Mouse (Mus musculus) R1 (cell line): Measurements from ENCODE around the gene Itpr1.
A peak's percentile ranks its signal among the peaks of the same experiment; 100 is the strongest.

Experiments
- DNase-seq: peaks from one replicate; pipeline ENCODE4 v3.0.0-alpha.2; 2018; ENCODE audit warnings: low read depth, low spot score

Gene Itpr1

DNA sequence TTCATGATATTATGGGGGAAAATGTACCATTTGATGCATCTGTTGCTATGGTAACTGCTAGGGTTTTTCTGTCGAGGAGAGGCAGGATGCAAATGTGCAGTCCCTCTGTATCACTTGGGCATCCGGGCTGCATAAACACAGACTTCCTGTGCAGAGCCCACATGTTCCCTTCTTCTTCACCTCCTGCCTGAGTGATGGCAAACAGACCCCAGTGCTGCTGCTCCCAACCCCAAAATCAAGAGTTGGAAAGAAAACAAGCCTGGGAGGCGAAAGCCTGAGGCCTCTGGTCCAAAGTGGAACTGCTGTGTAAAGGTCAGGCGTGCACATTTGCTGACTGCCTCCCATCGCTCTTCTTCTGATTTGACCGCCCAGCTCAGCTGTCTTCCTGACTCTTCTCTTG, 222.6 kb downstream of the Itpr1 start:
- DNase-seq: no peak

DNA sequence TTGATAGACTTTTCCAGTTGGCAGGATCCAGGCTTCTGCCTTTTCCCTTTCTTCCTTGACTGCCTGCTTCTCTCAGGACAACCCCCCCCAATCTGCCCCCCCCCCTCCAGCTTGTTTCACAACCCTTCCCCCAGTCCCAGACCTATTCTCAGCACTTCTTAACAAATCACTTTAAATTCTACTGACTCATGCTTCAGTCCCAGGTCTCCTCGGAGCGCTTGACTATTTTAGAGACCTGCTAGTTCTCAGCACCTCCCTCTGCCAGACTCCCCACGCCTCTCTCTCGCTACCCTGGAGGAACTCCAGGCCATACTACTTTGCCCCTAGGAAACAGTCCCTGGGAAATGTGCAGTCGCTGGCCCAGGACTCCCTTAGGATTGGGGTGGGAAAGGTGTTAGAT, 223.7 kb downstream of the Itpr1 start:
- no peak for DNase-seq

DNA sequence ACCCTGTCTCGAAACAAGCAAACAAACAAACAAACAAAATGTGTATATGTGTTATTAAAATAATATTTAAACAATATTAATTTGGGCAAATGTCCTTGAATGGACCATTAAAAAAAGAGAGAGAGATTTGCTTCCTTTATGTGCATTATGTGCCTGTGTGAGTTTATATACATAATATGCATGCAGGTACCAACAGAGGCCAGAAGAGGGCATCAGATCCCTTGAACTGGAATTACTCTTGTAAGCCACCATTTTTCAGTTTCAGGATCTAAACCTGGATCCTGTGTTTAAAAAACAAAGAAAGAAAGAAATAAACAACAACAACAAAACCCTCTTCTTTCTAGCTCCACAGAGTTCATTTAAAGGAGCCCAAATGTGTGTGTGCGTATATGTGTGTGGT, 228.4 kb downstream of the Itpr1 start:
- peak; percentile 64 for DNase-seq

DNA sequence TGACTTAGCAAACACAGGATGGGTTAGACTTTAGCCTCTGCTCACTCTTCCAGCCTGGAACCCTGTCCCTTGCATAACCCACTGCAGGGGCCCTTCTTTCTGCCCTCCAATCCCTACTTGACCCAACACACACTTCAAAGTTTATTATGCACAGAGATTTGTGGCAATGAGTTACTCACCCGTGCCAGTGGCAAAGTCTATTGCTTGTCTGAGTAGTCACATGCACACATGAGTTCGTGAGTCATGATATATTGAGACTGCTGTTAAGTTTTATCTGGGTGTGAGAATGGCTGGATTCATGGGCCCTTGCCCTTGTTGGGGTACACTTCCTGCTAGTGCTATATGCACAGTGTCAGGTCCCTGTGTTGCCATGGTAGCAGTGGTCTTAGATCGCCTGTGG, 229.4 kb downstream of the Itpr1 start:
- no peak for DNase-seq

DNA sequence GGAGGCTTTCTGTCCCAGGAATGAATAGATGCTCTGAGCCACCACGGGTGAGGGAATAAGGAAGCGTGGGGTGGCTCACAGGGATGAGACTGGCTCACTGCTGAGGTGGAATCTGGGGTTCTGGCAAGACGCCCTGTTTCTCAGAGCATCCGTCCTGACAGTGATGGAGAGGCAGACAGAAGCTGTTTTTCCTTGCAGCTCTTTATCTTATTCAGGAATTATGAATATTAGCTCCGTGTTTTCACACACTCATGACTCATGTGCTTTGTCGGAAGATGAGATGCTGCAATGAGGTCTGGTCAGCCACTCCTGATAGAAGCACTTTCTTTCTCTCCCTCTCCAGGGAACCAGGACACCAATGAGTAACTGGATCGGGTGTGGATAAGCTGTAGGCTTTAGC, 231.5 kb downstream of the Itpr1 start:
- no peak for DNase-seq

DNA sequence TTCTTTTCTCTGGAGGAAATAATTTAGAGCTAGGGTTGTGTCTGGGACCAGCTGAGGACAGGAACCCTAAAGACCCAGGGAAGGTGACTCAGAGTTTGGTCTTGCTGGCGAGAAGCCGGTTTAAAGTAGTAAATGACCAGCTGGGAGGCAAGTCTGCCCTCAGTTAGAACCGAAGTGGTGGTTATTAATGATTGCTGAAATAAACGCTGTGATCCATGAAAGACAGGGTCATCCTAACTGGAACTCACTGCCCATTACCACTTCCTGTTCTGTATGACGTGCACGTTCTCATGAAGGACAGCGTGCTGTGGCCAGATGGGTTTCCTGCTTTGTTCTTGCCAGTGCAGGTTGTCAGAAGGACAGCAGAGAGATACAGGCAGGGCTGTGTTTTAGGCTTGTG, 232.1 kb downstream of the Itpr1 start:
- no peak for DNase-seq

DNA sequence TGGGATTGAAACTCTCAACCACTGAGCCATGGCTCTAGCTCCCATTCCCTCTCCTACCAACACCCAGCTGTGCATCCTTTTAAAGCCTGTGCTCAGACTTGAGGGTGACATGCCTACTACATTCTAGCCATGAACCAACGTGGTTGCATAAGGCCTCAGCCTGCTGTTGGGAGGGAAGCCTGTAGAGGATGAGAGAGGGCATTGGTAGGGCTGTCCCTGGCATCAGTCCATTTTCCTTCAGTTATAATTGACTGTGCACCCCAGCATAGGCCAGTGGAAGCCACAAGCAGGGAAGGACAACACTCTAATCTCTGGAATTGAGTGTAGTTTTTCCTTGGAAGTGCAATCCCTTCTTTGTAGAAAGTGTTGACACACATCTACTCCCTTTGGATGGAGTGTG, 233.9 kb downstream of the Itpr1 start:
- DNase-seq: no peak

DNA sequence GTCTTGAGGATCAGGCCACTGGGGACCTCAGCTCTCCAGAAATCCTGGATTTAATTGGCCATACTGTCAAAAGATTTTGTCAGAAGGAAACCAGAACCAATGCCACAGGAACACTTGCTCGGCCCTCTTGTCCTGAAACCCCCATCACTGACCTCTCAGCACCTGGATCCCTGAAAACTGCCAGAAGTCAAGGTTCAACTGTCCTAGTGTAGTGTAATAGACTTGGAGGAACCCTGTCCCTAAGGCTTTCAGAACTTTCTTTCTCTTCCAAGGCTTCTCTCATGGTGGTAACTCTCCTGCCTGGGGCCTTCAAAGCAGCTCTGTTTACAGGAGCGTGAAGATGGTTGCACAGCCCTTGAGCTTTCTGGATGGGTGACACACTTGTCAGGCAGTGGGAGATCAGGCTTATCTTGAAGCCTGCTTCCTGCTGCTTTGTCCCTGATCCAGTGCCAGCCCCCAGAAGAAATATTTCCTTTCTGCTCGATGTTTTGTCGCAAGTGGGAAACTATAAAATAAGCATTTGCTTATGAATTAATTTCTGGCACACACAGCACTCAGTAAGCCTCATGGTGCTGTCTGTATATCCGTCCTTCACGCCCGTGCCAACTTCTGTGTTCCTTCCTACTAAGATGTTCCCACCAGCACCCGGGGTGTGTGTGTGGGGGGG, 234.4 kb downstream of the Itpr1 start:
- no peak for DNase-seq

DNA sequence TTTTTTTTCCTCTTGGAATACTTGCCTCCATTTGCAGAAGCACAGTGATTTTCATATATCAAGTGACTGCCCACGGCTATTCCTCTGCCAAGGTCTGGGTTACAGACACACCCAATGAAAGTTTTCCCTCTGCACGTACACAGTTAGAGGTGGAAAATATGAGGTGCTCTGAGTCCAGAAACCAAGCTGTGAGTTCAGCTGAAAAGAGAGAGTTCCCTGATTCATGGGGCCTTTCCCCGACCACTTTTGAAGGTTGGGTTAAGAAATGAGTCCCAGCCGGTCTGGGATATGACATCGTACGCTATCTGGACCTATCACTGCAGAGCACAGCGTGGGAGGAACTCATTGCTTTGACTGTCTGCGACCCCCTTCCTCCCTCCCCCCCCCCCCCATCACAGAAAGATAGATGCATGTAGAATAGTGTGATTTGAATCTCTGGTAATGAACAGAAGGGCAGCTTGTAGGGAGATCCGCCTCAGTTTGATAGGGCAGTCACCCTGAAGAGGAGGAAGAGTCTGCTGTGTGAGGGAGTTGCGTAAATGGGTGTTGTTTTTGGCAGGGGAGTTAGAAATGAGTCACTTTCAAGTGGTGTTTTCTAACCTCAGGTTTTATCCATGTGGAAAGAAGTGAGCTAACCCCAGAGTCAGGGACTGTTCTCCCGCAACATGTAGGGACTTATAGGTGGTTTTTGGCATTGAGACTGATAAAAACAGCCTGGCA, 235.3 kb downstream of the Itpr1 start:
- DNase-seq: no peak

DNA sequence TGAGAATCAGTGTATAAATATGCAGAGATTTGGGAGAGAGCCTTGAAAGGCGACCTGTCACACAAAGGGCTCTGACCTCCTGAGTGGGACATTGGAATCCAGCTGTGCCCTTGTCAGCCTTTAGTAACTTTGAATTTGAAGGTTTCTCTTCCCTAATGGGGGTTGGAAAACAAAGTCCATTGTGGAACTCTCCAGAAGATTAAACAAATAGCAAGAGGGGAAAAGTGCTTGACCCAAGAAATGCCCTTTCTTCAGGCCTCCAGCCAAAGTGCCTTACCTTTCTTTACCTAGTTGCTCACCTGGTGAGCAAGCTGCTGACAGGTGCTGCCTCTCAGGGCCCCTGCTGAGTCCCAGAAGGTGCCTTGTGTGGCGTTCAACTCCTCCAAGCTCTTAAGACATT, 236.0 kb downstream of the Itpr1 start:
- peak; percentile 66 for DNase-seq

DNA sequence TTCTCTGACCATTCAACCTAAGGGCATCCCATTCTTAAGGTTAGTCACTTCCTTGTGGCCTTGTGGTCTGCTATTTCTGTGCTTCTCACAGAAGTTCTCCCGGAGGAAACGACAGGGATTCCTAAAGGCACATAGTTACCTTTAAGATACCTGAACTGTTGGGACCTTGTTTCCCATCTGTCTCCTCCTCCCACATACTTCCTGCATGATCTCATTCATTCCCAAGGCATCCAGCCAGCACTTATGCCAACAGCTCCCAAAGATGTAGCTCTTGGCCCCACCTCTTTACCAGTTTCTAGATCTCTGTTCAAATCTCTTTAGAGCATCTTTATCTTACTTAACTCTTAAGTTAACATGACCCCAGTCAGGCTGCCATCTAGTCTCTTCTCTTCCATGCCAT, 238.6 kb downstream of the Itpr1 start:
- no peak for DNase-seq

DNA sequence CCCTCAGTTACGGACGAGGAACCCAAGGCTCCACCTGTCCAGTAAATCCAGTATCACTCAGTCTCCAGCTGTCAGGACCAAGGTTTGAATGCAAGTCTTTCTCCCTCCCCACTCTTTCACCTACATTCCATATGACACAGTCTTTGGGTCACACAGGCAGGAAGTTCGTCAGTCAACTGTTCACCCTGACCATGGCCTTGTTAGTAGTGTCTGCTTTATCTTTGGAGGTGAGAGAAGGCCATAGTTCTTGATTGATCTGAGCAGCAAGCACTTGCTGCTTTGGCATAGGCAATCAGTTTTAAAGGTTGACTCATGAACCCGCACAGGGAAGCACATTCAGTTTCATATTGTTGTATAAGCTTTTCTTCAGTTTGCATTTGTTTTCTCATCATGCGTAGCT, 240.7 kb downstream of the Itpr1 start:
- no peak for DNase-seq

DNA sequence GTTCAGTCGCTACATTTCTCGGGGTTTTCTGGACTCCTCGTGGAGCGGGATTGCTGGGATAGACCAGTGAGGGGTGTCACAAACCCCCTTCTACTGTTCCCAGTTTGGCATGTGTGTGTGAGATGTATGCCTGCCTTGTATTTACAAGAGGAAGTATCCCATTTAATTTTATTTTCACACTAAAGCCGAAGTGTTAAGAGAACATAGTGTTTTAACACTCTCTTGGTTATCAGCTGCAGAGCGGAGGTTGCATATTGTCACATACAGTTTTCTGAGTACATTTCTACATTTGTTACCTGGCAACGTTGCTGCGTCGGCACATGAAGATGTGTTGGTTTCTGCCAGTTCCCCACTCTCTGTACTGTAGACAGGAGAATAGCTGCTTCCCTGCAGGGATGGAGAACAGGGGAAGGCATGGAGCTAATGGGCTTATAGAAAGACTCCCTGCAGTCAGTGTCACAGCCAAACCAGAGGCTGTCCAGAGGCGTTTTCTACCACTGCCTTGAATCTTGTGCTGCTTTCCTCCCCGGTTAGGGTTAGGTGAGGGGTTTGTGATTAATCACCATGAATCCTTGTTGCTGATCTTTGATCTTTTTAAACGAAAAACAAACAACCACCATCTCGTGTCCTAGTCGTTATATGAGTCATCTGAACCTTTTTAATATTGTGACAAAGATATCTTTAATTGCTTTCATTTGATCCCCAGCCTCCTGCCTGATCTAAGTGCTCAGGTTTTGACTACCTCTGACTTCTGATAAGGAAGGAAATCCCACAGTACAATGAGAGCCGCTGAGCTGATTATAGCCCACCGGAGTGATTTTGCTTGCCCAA, 241.4 kb downstream of the Itpr1 start:
- no peak for DNase-seq

DNA sequence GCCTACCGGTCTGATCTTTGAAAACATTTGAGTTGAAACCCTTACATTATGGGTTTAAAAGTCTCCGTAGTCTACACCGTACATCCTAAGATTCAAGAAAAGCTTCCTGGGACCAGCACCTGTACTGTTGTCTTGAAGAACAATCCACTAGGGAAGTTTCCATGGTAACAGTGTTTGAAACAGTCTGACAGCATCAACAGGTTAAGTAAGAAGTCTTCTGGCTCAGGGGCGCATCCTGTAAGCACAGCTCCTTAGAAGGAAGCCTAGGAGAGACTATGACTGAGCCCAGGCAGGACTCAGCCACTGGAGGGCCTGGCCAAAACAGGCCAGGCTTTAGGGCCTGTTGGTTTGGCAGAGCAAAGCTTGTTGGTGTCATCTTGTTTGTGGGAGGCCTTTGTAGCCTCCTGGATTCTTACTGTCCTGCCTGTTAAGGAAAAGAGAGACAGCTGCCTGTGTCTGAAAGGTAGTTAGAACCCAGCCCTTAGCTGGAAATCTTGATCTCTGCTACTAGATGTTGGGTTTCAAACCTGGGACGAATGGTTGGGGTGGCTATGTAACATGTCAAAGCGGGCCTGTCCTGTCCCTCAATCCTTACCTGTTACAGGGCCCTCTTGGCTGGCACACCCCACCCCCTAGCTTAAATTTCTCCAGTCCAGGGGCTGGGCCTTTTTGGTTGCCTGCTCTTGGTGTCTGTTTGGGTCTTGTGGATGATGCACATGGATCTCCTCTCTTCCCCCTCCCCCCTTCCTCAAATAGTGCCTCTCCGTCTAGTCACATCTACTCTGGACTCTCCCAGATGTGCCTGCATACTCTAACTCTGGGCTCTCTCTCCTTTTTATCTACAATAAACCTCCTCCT, 242.3 kb downstream of the Itpr1 start:
- DNase-seq: peak; percentile 63

DNA sequence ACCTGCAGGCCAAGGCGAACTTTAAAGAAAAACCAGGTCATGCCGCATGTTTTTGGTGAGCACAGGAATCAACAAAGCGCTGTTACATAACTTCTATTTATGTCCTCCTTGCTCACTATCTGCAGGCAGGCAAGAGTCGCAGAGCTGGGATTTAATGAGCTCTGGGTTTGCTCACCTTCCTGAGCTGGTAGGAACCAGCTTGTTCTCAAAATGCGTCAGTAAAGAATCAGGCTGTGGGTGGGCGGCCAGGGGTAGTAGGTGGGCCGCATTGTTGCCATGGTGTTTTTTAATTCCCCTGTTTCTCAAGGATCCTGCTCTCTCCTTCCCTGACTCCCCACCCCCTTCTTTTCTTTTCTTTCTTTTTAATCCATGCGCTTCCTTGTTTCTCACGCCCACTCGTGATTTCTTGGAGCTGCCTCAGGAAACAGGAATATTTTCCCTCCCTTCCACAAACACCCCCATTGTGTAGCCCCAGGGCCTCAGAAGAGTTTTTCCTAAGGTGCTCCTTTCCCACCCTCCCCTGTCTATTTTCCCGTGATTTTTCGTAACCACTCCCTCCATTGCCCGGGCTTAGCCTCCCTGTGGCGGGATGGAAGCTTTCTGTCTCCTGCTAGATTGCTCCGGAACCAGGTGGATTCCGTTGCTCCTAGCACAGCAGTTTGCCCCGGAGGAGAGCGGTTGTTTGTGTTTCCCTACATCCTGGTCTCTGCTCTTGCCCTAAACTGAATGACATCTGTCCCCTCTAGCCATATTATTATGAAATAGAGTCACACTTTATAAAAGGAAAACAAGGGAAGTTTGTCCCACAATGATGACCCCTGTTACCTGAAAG, 243.6 kb downstream of the Itpr1 start:
- DNase-seq: peak; percentile 89

DNA sequence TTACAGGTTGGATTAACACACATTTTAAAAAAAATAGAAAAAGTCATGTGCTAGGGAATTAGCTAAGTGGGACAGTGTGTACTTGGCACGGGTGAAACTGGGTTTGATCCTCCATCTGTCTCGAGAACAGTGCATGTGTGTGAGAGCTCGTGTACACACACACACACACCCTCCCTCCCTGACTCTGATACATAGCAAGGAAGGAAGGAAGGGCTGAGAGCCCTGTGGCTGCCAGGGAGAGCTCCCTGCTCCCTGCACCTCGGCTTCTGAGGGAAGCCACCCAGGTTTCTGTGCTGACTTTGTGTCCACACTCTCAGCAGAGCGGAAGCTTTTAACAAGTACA, 244.1 kb downstream of the Itpr1 start:
- DNase-seq: peak; percentile 46

DNA sequence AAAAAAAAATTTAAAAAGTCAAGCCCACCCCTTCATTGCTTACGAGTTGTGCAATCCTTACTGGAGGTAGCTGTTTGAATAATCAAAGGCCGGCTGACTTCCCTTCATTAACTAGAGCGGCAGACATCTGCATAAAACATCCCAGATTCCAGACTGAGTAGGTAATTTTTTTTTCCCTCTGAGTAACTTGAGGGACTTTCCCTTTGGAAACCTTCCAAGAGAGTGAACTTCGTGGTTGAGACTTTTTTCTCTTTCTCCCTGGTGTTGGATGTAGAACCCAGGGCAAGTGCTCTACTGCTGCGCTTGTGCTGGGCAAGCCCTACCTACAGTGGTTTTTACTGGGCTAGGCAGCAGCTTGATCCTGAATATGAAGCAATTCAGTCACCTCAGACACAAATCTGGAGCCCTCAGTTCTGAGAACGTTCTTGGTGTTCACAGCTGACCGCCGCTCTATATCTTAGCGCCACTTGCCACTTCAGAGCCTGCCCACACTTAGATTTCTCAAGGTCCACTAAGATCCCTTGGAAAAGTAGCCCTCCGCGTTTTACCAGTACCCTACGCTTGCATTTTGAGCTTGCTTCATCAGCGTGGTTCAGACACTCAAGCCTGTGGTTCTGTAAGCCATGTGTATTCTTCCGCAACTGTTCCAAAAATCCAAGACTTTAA, 244.8 kb downstream of the Itpr1 start:
- DNase-seq: peak; percentile 73

DNA sequence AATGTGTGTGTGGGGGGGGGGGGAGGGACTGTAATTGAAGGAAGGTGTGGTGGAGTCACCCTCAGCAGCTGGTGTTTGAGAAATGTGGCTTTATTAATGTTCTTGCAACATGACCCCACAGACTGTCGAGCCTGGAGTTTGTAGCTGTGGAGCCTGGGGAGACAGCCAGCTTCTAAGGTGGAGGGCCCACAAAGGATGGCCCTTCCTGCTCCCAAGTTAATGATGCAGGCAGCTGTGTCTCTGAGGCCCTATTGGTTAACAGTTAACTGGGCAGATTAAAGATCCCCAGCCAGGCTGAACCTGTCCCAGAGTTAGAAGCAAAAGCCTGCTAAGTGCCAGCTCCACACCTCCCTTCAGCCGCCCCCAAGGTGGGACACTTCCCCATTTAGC, 245.3 kb downstream of the Itpr1 start:
- peak; percentile 5 for DNase-seq

DNA sequence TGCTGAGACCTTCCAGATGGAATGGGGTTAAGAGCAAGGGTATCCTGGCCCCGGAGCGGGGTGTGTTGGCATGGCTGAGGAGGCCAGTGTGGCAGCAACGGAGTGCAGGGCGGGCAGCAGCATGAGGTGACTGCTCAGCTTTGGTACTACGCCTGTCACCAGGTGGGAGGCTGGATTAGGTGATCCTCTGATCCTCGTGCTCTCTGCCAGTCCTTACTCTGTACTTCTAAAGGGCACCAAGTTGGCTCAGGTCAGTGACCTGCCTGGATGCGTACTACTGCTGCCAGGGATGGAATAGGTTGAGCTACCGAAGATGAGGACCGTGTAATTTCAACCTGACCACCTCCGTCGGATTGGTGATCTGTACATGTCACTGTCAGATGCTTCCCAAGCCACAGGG, 245.9 kb downstream of the Itpr1 start:
- DNase-seq: no peak

DNA sequence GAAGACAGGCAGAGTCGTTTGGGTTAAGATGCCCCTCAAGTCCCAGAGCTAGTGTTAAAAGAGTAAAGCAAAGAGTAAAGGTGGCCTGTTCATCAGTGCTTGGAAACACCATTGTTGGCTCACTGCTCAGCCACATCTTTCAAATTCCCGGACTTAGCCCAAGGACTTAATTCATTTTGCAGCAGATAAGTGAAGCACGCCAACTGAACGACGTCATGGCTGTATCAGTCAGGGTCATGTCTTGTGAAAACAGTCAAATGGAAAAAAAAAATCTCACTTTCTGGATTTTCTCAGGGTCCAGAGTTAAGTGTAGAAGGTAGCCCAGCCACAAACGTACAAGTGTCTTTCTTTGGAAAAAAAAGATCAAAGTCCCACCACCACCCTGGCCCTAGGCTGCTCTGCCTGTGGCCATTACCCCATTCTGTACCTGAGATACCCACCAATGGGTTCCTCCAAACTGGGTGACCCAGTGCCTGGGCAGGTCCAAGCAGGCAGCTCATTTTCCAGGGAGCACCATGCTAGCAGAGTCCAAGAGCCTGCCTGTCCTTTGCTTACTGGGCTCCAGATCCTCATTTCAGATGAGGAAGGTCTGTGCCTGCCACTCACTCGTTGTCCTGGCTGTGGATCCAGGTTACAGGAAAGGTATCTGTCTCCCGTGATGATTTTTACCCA, 251.5 kb downstream of the Itpr1 start:
- no peak for DNase-seq
